Mouse (Mus musculus): Measurements from ENCODE around the gene Prg2.

The Prg2 gene

GRCm38 (mm10) chr2:85029897-85030296, 49.6 kb downstream of the Prg2 start:
- DNase-seq (ENCODE audit: low read depth, low spot score) = no peak

GRCm38 (mm10) chr2:85030989-85031388, 50.7 kb downstream of the Prg2 start:
- DNase-seq (ENCODE audit: low read depth, low spot score) = no peak

DNA sequence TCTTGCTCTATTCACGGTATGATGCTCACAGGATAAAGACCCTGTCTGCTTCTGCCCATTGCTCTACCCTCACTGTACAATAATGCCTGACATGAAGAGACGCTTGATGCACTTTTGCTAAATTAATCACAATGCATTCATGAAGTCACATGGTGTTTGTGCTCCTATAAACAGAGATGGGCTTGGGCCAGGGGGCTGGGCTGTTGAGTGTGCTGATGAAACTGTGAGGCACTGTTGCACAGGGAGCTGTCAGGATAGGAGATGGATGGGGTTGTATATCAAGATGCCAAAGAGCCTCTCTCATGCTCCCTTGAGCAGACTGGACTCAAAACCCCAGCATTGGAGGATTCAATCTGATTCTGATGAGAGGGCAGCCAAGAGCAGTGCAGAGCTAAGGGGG, 52.9 kb downstream of the Prg2 start:
- no peak for DNase-seq (ENCODE audit: low read depth, low spot score)

All from retina, adult 2 months (tissue).